Mouse (Mus musculus) kidney, embryonic 16.5 days (tissue): ENCODE results near the gene Ppp3ca. TPM values are rescaled to one million over a fixed set of nuclear protein-coding genes. Genes with fewer than 3 reads are reported as not detected.

Source experiments
- ATAC-seq: fragments of 200-750 bp; cut with Nextera tagmentation; 2 replicates; pipeline ENCODE4 v1.8.0; 2017; ENCODE audit warnings: moderate TSS enrichment; ENCODE audit not compliant: low FRiP score, low TSS enrichment
- H3K27ac ChIP-seq: fragments of 300-500 bp; sonication (generic); 2 replicates; pipeline ENCODE4 v1.5.1; 2014; ENCODE audit warnings: low read length
- H3K27me3 ChIP-seq: fragments of 300-500 bp; sonication (generic); 2 replicates; pipeline ENCODE4 v1.6.1; 2014; ENCODE audit warnings: low read length, control low read depth, mixed read lengths; ENCODE audit not compliant: insufficient read depth
- H3K36me3 ChIP-seq: fragments of 300-500 bp; sonication (generic); 2 replicates; pipeline ENCODE4 v1.6.1; 2014; ENCODE audit warnings: low read length, control low read depth, mixed read lengths; ENCODE audit not compliant: insufficient read depth
- H3K4me1 ChIP-seq: fragments of 300-500 bp; sonication (generic); 2 replicates; pipeline ENCODE4 v1.6.1; 2014; ENCODE audit warnings: low read length, control low read depth, mixed read lengths; ENCODE audit not compliant: insufficient read depth
- H3K4me2 ChIP-seq: fragments of 300-500 bp; sonication (generic); replicated peaks from 2 replicates; pipeline ENCODE4 v1.6.1; 2014; ENCODE audit warnings: low read depth, low read length
- H3K4me3 ChIP-seq: fragments of 300-500 bp; sonication (generic); 2 replicates; pipeline ENCODE4 v1.5.1; 2014; ENCODE audit warnings: mild to moderate bottlenecking, low read length
- H3K9ac ChIP-seq: fragments of 300-500 bp; sonication (generic); replicated peaks from 2 replicates; pipeline ENCODE4 v1.6.1; 2014; ENCODE audit warnings: low read length
- H3K9me3 ChIP-seq: fragments of 300-500 bp; sonication (generic); 2 replicates; pipeline ENCODE4 v1.6.1; 2016; ENCODE audit warnings: low read length, control low read depth
- WGBS: fragments of 180-500 bp; shearing (Covaris S2); extraction: QIAGEN DNeasy Blood & Tissue Kit; methylation state at CpG from one replicate; pipeline ENCODE4 v1.1.7; 2014; 5-methylcytosine and 5-hydroxymethylcytosine counted together
- polyA plus RNA-seq: library from polyadenylated mRNA; unstranded; fragments of >200 nt; fragmentation: Nextera tagmentation; extraction: Ambion mirVana; gene quantifications from 2 replicates; pipeline ENCODE4 v1.2.1, GENCODE M21; 2015

The Ppp3ca gene
- polyA plus RNA-seq, 1 experiment from 2014 or later = 50.7 TPM

- Histone ChIP-seq H3K4me3 (peak overlapping the region; percentile 11; the same call in 1 of the 2 replicates), H3K9ac (no peak overlapping the region), H3K4me1 (peaks cover 38% of the 10 kb centered on the region), H3K4me2 (peak overlapping the region; percentile 42), H3K36me3 (no peaks in the 10 kb centered on the region), H3K27ac (peak overlapping the region; percentile 27), H3K9me3 (0 out of 2 replicates have a peak, but pooled peaks cover 3% of the 10 kb centered on the region), H3K27me3 (no peaks in the 10 kb centered on the region)
- WGBS = 43% methylated on average over 11 of the region's 11 CpGs
- ATAC-seq = no peak
These were observed 163.2 kb downstream of the Ppp3ca start for GRCm38 (mm10) chr3:136833003-136833745.

GRCm38 (mm10) chr3:136833893-136834292 lies 164.0 kb downstream of the Ppp3ca start:
- Histone ChIP-seq H3K36me3 (no peaks in the 10 kb centered on the region), H3K9ac (0 out of 2 replicates have a peak overlapping the region, but pooled peaks have one; percentile 2), H3K27me3 (no peaks in the 10 kb centered on the region), H3K4me1 (peaks cover 38% of the 10 kb centered on the region), H3K4me2 (peak overlapping the region; percentile 42), H3K9me3 (0 out of 2 replicates have a peak, but pooled peaks cover 3% of the 10 kb centered on the region), H3K27ac (peak overlapping the region; percentile 27), H3K4me3 (0 out of 2 replicates have a peak overlapping the region, but pooled peaks have one; percentile 11)
- ATAC-seq = peak; percentile 81
- WGBS = 2% methylated on average over 5 of the region's 5 CpGs

- no peaks in the 10 kb centered on the region for H3K27me3 ChIP-seq
- H3K9ac ChIP-seq = no peak overlapping the region
- peaks cover 38% of the 10 kb centered on the region for H3K4me1 ChIP-seq
- WGBS = 25% methylated on average over 9 of the region's 9 CpGs
- H3K4me3 ChIP-seq = no peak overlapping the region
- ATAC-seq = peak; percentile 29; the same call in 1 of the 2 replicates
- peak overlapping the region; percentile 14; the same call in 1 of the 2 replicates for H3K27ac ChIP-seq
- H3K4me2 ChIP-seq = no peak overlapping the region
- H3K36me3 ChIP-seq = no peaks in the 10 kb centered on the region
- H3K9me3 ChIP-seq = 0 out of 2 replicates have a peak, but pooled peaks cover 3% of the 10 kb centered on the region
These were observed 165.9 kb downstream of the Ppp3ca start for GRCm38 (mm10) chr3:136835851-136836250.

- no peak overlapping the region for H3K9ac ChIP-seq
- H3K4me2 ChIP-seq = no peak overlapping the region
- H3K27me3 ChIP-seq = no peaks in the 10 kb centered on the region
- H3K4me3 ChIP-seq = no peak overlapping the region
- ATAC-seq = peak; percentile 47; the same call in 1 of the 2 replicates
- no peaks in the 10 kb centered on the region for H3K36me3 ChIP-seq
- 62% methylated on average over 17 of the region's 17 CpGs for WGBS
- peak overlapping the region; percentile 14; the same call in 1 of the 2 replicates for H3K27ac ChIP-seq
- peaks cover 33% of the 10 kb centered on the region for H3K4me1 ChIP-seq
- 0 out of 2 replicates have a peak, but pooled peaks cover 3% of the 10 kb centered on the region for H3K9me3 ChIP-seq
These were observed 166.6 kb downstream of the Ppp3ca start for GRCm38 (mm10) chr3:136836319-136837193.

- 95% methylated on average over 3 of the region's 3 CpGs for WGBS
- no peaks in the 10 kb centered on the region for H3K27me3 ChIP-seq
- no peak for ATAC-seq
These were observed 167.7 kb downstream of the Ppp3ca start for GRCm38 (mm10) chr3:136837589-136837988.

GRCm38 (mm10) chr3:136841282-136841681 lies 171.4 kb downstream of the Ppp3ca start:
- Histone ChIP-seq H3K4me1 (peaks cover 3% of the 10 kb centered on the region), H3K36me3 (no peaks in the 10 kb centered on the region), H3K4me3 (no peak overlapping the region), H3K9ac (no peak overlapping the region), H3K4me2 (no peak overlapping the region), H3K9me3 (0 out of 2 replicates have a peak, but pooled peaks cover 3% of the 10 kb centered on the region), H3K27ac (no peak overlapping the region), H3K27me3 (no peaks in the 10 kb centered on the region)
- WGBS = 93% methylated on average over 3 of the region's 3 CpGs
- no peak for ATAC-seq

More at GRCm38 (mm10) chr3:136837589-136837988, 167.7 kb downstream of the Ppp3ca start:
- H3K9me3 ChIP-seq = 0 out of 2 replicates have a peak, but pooled peaks cover 3% of the 10 kb centered on the region
- no peak overlapping the region for H3K9ac ChIP-seq
- no peak overlapping the region for H3K4me2 ChIP-seq
- no peak overlapping the region for H3K27ac ChIP-seq
- H3K36me3 ChIP-seq = no peaks in the 10 kb centered on the region
- H3K4me1 ChIP-seq = peaks cover 31% of the 10 kb centered on the region
- H3K4me3 ChIP-seq = no peak overlapping the region

GRCm38 (mm10) chr3:136842384-136842783 lies 172.5 kb downstream of the Ppp3ca start:
- Histone ChIP-seq H3K9me3 (0 out of 2 replicates have a peak, but pooled peaks cover 3% of the 10 kb centered on the region), H3K9ac (no peak overlapping the region), H3K4me3 (no peak overlapping the region), H3K27ac (no peak overlapping the region), H3K27me3 (no peaks in the 10 kb centered on the region), H3K4me1 (no peaks in the 10 kb centered on the region), H3K36me3 (no peaks in the 10 kb centered on the region), H3K4me2 (no peak overlapping the region)
- ATAC-seq = no peak
- 71% methylated on average over 1 of the region's 1 CpGs for WGBS

- no peak overlapping the region for H3K4me3 ChIP-seq
These were observed 174.0 kb downstream of the Ppp3ca start for GRCm38 (mm10) chr3:136843811-136844491.

GRCm38 (mm10) chr3:136849035-136849434 lies 179.1 kb downstream of the Ppp3ca start:
- H3K27ac ChIP-seq = no peak overlapping the region
- H3K36me3 ChIP-seq = no peaks in the 10 kb centered on the region
- H3K4me2 ChIP-seq = no peak overlapping the region
- H3K4me3 ChIP-seq = no peak overlapping the region
- H3K27me3 ChIP-seq = no peaks in the 10 kb centered on the region
- WGBS = 97% methylated on average over 1 of the region's 1 CpGs
- no peaks in the 10 kb centered on the region for H3K9me3 ChIP-seq
- no peaks in the 10 kb centered on the region for H3K4me1 ChIP-seq
- no peak overlapping the region for H3K9ac ChIP-seq
- ATAC-seq = no peak

More at GRCm38 (mm10) chr3:136843811-136844491, 174.0 kb downstream of the Ppp3ca start:
- H3K4me1 ChIP-seq = no peaks in the 10 kb centered on the region
- no peak overlapping the region for H3K9ac ChIP-seq
- no peak overlapping the region for H3K27ac ChIP-seq
- no peak overlapping the region for H3K4me2 ChIP-seq
- no peaks in the 10 kb centered on the region for H3K36me3 ChIP-seq
- H3K9me3 ChIP-seq = no peaks in the 10 kb centered on the region
- 83% methylated on average over 7 of the region's 7 CpGs for WGBS
- H3K27me3 ChIP-seq = no peaks in the 10 kb centered on the region
- ATAC-seq = no peak
